Mouse (Mus musculus): ENCODE measurements at regions not wholly inside any gene's neighbourhood (a gene's known extent, or its start where the extent isn't known, plus 50 kb on each side); places are given as distances from the start of the nearest gene placed in this dataset.

GRCm38 (mm10) chr3:50674860-50675566 is 231.6 kb upstream of the Slc7a11 start:
- TF ChIP-seq CTCF (IDR thresholded peaks at IDR 0.05; ENCODE audit: borderline replicate concordance, insufficient read depth, low read depth, low read length), result no peak
- no peak for TF ChIP-seq POLR2A (IDR thresholded peaks at IDR 0.05; ENCODE audit: borderline replicate concordance, insufficient read depth, low read length)
